Mouse (Mus musculus) E14TG2a.4 (cell line): Measurements from ENCODE around the gene Aff3.

Experiments
- CTCF ChIP-seq: conservative IDR thresholded peaks from 2 replicates; pipeline ENCODE4 v1.5.1; 2014; ENCODE audit warnings: low read length
- POU5F1 ChIP-seq: IDR thresholded peaks from 2 replicates; pipeline ENCODE4 v1.6.1; 2014; ENCODE audit warnings: low read length, borderline replicate concordance

DNA sequence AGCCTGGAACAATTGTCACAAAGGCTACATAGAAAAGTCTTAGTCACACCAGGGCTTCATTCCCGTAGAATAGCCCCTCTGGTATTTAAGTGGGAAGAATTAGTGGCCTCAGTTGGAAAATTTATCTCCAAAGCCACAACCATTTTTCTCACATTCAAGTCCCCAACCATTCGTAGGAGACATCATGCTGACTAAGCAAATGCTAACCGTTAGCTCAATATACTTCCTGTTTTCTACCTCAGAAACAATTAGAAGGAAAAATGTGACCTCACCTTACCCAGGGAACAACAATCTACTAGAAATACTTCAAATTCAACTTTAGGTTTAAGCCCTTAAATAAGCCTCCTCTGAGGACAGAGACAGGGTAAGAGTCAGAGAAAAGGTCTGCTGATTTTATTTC is 256.5 kb downstream of the Aff3 start:
- TF ChIP-seq CTCF (no peak), POU5F1 (no peak)
